Mouse (Mus musculus): ENCODE data around the gene Zbtb8a.
"Not testable (repeated sequence)": the region's sequence is repeated elsewhere in the genome, so short reads cannot be mapped to it uniquely, and the experiment has no call there.

Zbtb8a gene

DNA sequence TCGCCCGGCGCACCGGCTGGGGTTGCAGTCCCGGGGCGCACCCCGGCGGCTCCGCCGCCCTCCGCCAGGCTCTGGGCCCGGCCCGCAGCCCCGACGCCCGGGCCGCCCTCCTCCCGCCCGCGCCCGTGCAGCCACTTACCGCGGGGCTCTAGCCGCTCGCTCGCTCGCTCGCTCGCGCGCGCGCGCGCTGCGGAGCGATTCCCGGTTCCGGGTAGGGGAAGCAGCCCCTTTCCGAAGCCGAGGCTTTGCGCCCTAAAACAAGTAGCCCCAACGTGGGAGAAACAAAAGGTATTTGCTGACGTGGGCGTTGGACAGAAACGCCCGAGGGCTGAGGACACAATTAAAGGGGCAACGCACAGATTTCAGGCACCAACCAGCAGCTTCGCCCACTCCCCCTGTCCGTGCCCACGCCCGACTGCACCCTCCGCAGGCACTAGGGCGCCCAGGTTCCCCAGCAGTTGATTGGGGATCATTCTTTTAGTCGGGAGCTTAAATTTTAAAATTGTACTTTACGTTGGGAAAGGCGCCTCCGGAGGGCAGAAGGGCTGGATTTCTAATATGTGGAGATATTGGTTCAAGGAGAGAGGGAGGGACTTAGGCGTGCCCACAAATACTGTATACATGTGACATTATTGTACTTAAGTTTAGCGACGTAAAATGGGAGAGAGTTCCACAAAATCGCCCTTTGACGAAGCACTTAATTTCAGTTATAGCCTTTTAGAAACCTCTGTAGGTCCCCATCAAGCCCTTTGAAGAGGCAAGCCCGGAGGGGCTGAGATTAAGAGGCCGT, at the start of gene Zbtb8a:
Gene Zbtb8a, minus strand, starts transcription at position 516 of the 790 bp plus-strand sequence.
- DNase-seq (ENCODE audit: low spot score in 2 of 2): peak; percentile 27 to 74

DNA sequence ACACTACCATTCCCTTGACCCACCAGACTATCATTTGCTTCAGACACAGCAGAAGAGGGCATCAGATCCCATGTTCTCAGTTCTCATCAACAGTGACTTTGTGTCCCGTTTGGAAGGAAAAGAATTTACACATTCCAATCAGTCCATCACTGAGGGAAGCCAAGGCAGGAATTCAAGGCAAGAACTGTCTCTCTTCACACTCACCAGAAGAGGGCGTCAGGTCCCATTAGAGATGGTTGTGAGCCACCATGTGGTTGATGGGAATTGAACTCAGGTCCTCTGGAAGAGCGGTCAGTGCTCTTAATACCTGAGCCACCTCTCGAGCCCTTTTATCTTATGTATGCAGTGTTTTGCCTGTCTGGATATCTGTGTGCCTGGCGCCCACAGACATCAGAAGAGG, 40.4 kb upstream of the Zbtb8a start:
- no peak for DNase-seq (ENCODE audit: low spot score in 2 of 2)

DNA sequence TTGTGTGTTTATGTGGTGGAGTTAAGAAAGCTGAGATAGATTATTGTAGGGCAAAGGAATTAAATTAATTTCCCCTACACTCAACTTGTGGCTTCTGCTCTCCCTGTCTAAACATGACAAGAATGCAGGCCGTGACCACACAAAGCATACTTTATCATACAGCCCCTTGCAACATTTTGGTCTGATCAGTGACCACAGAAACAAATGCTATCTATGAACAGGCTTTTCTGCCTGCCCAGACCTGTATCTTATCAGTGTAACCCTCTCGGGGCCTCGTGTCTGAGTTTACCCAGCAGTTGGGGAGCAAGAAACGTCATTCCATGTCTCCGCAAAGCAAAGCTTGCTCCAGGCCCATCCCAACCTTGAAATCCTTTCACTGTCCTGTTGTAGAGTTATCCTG, 38.6 kb upstream of the Zbtb8a start:
- no peak for DNase-seq (ENCODE audit: low spot score in 2 of 2)

DNA sequence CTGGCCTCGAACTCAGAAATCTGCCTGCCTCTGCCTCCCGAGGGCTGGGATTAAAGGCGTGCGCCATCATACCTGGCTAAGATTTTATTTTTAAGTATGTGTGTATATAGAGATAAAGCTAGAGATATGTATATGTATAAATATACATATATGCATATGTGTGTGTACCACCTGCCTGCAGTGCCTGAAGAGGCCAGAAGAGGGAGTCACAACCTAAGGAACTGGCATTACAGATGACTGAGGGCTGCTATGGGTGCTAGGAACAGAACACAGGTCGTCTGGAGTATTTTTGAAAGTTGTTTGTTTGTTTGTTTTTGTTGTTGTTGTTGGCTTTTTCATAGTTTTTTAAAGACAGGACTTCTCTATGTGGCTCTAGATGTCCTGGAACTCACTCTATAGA, 38.0 kb upstream of the Zbtb8a start:
- no peak for DNase-seq (ENCODE audit: low spot score in 2 of 2)

DNA sequence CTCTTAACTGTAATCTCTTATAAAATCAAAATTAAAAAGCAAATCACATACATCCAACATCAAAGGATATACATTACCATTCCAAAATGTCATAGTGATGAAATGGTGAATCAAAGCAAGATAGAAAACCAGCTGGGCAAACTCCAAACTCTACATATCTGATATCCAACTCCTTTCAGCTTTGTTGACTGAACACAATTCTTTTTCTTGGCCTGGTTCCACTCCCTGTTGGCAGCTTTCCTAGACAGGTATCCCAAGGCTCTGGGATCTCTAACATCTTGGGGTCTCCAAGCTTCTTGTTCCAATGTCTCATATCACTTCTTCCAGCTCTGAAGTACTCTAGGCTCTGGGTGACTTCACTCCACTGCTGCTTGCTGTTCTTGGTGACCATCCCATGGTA, 33.1 kb upstream of the Zbtb8a start:
- no peak for DNase-seq (ENCODE audit: low spot score in 2 of 2)

DNA sequence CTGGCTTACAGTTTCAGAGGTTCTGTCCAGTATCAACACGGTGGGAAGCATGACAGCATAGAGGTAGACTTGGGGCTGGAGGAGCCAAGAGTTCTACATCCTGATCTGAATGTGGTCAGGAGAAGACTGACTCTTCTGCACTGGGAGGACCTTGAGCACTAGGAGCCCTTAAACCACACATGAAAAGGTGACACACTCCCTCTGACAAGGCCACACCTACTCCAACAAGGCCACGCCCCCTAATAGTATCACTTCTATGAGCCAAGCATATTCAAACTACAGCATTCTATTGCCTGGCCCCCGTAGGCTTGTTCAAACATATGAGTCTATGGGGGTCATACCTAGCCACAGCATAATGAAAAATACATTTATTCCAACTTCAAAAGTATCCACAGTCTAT, 32.6 kb upstream of the Zbtb8a start:
- DNase-seq (ENCODE audit: low spot score in 2 of 2): not testable (repeated sequence)

DNA sequence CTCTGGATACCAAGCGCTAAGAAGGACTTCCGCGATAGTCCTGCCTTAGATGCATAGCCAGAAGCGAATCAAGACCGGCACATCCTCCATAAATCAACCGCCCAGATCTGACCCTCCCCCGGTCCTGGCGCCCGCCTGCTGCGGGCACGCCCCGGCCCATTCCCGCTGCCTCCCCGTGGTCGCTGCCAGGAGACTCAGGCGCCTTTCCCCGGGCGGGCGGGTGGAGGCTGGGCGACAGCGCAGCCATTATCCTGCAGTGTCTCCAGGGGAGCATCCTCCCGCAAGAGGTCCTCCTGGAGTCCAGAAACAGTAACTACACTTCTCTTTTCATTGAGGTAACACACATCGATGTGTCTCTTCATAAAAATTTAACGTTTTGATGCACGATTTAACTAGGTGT, 28.5 kb upstream of the Zbtb8a start:
- DNase-seq (ENCODE audit: low spot score in 2 of 2): peak; percentile 38 to 74

DNA sequence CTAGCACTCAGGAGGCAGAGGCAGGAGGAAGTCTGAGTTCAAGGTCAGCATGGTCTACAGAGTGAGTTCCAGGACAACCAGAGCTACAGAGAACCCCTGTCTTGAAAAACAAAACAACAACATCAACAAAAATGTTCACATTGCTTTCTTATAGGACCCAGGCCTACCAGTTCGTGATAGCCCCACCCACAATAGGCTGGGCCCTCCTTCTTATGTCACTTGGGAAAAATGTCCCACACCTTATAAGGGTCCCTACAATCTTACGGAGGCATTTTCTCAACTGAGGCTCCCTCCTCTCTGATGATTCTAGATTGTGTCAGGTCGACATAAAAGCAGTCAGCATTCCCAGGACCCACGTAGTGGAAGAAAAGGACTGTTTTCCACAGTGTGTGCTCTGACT, 21.9 kb upstream of the Zbtb8a start:
- DNase-seq (ENCODE audit: low spot score in 2 of 2): no peak

DNA sequence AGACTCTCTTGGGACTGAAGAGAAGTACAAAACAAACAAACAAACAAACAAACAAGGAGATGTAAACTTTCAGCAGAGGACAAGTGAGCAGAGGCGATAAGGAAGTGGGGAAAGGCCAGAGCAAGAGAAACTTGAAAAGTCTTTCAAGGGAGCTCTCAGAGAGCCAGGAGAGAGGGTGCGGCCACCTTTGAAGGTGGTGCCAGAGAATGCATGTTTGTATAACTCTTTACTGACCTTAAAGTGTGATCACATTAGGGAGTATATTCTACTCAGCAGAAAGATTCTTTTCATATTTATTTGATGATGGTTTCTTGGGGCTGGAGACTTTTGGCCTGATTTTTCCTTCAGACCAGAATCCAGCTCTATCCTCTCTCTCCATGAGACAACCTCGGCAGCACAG, 19.0 kb upstream of the Zbtb8a start:
- no peak for DNase-seq (ENCODE audit: low spot score in 2 of 2)

DNA sequence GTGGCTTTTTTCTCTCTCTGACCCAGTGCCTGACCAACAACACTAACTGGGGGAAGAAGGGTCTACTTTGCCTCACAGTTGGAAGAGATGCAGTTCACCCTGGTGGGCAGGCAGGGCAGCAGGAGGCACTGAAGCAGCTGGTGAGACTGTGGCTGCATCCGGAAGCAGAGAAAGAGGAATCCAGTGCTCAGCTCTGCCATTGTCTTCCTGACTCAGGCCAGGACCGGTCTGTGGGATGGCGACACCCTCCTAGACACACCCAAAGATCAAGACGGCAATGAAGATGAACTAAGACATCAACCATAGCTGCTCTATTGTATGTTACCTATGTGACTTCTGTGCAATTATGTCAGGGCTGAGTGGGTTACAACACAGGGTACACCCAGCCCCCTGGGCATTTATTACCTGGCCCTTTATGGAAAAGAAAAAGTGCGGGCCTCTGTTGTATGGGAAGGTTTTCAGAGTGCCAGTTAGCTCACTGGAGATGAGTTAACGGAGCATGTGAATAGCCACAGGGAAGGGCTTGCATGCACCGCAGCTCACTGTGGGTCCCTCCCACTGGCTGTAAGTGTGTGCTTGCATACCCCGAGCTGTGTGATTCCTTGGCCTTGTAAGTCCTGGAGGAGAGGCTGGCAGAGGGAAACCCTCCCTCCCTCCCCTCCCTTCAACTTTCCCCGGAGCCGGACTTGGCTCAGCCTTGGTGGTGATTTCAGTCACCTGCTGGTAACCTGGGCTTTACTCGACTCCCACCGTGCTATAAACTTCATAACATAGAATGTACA, 16.4 kb upstream of the Zbtb8a start:
- no peak for DNase-seq (ENCODE audit: low spot score in 2 of 2)

DNA sequence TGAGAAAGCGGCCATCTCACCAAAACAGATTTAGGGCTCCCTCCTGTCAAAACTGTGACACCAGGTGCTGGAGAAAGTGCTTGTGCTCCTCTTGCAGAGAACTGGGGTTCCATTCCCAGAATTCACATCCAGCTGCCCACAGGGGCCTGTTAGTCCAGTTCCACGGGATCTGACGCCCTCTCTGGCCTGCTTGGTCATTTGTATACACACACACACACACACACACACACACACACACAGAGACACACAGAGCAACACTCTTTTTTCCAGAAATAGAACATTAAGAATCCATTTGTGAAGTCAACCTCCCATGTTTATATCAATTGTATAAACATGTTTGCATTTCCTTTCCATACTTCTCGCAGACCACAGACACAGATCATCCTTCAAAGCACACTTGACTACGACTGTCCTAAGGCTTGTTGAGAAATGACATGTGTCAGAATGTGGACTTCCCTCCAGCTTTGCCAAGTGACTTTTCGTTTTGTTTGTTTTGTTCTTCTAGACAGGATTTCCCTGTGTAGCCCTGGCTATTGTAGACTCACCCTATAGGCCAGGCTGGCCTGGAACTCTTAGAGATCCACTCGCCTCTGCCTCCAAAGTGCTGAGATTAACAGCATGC, 13.1 kb upstream of the Zbtb8a start:
- DNase-seq (ENCODE audit: low spot score in 2 of 2): no peak

DNA sequence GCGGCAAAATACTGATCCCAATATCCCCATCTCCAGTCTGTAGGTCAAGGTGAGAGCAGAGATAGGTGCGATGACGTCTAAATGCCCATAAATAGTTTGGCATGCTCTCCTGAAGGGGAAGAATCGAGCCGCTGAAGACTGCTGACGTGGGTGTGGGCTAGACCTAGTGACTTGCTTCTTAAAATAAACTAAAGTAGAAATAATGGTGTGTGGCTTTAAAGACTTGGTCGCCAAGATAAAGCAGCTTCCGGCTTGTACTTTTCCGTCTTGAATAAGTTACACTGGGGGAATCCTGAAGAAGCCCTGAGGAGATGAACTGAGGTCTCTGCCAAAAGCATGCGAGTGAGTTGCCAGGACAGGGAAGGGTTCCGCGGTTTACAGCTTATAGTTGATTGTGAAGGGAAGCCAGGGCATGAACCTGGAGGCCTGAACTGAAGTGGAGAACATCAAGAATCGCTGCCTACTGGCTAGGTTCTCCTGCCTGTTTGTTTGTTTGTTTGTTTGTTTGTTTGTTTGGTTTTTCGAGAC, 12.4 kb upstream of the Zbtb8a start:
- no peak for DNase-seq (ENCODE audit: low spot score in 2 of 2)

DNA sequence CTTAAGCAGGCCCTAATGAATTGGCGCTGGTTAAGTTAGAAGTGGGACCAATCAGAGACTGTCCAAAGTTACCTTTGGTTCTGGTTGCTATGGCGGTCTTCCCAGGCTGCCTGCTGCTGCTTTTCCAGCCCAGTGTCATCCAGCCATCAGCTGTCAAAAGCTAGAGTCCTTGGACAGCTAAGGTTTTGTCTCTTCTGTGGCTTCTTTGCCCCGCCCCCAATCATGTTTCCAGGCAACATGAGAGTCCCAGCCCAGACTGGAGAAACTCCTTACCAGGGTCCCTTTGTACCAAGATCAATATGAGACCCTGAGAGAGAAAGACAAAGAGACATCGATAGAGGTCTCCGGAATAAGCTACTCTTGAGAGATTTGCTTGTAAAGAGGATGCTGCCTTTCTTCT, 10.5 kb upstream of the Zbtb8a start:
- DNase-seq (ENCODE audit: low spot score in 2 of 2): no peak

DNA sequence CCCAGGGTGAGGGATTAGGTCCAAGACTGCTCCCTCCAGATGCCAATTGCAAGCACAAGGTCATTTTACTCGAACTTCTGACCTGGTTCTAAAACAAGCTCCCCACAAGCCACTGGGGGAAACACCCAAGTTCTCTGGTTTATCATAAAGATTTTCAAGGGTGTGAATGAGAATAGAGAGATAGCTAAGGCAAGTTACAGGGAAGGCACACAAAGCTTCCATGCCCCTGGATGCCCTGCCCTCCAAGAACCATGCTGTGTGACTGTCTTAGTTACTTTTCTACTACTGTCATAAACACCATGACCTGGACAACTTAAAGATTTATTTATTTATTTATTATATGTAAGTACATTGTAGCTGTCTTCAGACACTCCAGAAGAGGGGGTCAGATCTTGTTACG, 9.1 kb upstream of the Zbtb8a start:
- no peak for DNase-seq (ENCODE audit: low spot score in 2 of 2)

DNA sequence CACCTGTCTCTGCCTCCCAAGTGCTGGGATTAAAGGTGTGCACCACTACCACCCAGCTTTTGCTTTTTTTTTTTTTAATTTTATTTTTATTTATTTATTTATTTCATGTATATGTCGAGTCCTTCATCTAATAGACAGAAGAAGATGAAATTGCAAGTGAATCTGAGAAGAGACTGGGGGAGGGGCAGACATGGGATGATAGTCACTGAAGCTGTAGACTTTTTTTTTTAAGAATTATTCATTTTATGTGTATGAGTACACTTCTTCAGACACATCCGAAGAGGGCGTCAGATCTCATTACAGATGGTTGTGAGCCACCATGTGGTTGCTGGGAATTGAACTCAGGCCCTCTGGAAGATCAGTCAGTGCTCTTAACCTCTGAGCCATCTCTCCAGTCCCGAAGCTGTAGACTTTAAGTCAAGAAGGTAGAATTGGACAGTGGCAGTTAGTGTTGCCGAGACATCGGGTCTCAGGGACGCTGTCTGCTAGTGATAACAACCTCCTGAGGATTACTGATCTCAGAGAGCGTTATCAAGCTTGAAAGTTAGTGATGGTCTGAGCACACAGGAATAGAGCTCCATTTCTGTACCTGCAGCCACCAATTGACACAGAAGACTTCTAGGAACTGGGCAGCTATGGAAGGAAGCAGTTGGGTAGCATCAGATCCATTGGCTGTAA, 8.5 kb upstream of the Zbtb8a start:
- no peak for DNase-seq (ENCODE audit: low spot score in 2 of 2)

DNA sequence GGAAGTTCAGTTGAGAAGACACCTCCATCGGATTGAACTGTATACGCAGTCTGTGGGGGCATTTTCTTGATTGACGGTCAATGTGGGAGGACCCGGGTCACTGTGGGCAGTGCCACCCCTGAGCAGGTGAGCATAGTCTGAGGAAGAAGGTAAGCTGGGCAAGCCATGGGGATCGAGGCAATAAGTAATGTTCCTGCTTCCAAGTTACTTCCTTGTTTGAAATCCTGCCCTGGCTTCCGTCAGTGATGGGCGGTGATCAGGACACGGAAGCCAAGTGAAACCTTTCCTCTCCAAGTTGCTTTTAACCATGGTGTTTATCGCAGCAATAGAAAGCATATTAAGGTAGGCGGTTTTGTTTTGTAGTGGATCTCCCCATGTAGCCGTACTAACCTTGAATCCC, 7.8 kb upstream of the Zbtb8a start:
- no peak for DNase-seq (ENCODE audit: low spot score in 2 of 2)

DNA sequence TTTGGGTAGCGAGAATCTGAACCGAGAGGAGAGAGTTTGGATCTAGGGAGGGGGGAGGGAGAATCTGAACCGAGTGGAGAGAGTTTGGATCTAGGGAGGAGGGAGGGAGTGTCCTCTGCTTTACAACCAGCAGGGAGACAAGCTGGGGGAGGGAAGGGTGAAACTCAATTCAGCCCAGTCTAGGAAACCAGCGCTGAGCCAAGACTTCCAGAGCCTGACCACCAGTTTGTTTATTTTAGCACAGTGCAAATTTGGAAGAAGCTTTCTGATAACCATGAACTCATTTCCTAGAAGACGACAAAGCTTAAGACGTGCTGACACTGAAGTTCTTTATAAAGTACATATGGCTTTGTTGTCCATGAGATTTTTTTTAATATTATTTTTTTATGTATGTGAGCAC, 6.5 kb upstream of the Zbtb8a start:
- DNase-seq (ENCODE audit: low spot score in 2 of 2): no peak

DNA sequence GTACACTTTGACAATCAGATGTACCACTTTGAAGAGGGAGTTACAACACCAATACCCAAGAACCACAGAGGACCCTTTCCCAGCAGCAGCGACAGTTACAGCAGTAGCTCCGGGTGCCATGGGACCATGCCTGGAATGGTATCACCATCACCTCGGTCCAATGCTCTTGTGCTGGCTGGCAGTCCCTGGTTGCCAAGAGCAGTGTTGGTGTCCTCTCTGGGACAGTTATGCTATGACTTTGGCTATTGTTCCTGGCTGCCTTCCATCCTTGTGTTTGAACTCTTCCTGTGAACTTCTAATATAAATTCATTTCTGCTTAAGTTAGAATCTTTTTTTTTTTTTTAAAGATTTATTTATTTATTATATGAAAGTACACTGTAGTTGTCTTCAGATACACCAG, 5.7 kb upstream of the Zbtb8a start:
- DNase-seq (ENCODE audit: low spot score in 2 of 2): no peak

DNA sequence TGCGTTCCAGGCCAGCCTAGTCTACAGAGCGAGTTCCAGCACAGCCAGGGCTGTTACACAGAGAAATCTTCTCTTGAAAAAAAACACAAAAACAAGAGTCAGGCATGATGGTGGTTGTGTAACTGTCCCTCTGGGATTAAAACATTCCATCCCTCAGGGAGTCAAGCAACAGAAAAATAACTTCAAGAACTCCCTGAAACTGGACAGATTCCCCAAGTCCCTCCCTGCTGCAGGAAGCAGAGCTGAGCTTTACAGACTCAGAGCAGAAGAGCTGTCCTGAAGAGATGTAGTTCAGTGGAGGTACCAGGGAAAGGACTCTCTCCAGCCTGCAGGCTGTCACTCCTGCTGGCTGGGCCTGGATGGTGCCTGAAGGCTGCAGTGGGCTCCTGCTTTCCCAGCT, 4.6 kb upstream of the Zbtb8a start:
- no peak for DNase-seq (ENCODE audit: low spot score in 2 of 2)

DNA sequence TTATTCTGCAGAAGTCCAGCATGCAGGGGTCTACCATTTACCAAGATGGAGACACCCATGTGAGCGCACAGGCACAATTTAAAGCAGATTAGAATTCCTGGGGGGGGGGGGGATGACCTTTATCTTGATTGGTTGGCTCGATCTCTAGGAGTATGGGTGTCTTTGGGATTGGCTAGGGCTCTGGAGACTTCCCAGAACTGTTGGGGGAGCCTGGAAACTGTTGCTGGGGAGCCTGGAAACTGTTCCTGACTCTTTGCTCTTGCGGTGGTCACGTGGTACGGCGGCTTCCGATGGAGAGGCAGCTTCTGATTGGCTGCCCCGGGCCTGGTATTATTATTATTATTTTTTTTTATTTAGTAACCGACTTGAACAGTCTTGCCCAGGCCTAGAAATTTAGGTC, 4.1 kb upstream of the Zbtb8a start:
- DNase-seq (ENCODE audit: low spot score in 2 of 2): no peak

DNA sequence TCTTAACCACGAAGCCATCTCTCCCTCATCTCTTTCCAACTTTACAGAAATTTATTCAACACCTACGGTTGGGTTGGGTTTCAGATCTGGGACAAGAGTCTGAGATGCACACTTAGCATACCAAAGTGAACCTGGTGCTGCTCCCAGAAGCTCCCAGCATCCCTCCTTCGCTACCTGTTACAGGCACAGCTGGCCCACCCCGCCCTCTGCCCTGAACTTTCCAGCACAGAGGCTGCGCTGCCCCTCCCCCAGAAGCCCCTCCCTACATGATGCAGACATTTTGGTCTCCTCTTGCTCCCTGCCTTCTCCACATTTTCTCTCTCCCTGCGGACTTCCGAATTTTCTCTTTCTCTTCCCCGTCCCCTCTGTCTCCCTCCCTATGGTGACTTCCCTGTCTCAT, 3.2 kb upstream of the Zbtb8a start:
- DNase-seq (ENCODE audit: low spot score in 2 of 2): no peak

DNA sequence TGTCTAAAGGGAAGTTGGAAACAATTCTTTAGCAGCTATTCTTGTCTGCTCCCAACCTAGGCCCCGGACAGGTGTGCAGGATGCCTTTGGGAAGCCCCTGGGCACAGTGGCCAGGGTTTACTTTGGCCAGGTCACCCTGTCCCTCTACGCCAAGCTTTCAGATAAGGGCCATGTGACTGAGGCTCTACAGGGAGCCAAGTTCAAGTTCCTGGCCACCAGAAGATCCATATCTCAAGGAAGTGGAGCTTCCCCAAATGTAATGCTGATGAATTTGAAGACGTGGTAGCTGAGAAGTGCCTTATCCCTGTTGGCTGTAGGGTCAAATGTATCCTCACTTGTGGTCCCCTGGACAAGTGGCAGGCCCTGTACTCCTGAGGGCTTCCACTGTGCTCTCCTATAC, 1.9 kb upstream of the Zbtb8a start:
- no peak for DNase-seq (ENCODE audit: low spot score in 2 of 2)
